Mouse (Mus musculus): ENCODE data around the gene Olfr601.
"Not testable (repeated sequence)": the region's sequence is repeated elsewhere in the genome, so short reads cannot be mapped to it uniquely, and the experiment has no call there.

Olfr601 gene

DNA sequence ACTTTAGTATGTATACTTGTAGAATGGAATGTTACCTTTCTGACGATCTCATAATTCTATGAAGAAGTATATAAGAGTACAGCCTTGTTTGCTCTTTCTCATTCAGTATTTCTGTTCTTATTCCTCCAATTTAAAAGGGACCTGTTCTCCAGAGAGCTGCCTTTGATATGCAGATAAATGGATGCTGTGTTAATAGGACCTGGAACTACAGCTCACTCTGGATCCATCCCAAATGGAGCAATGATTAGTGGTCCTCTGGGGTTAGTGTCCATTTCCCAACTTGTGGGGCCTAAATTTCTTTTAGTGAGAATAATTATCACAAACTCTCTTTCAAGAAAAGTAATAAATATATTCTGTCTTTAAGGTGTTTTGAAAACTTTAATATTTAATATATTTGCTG, at the start of gene Olfr601:
Gene Olfr601 (minus strand): TSS at position 101 of the 400 bp plus-strand sequence.
- no peak for DNase-seq

- not testable (repeated sequence) for DNase-seq
These were observed 44.1 kb upstream of the Olfr601 start for GRCm38 (mm10) chr7:103406521-103407055.

DNA sequence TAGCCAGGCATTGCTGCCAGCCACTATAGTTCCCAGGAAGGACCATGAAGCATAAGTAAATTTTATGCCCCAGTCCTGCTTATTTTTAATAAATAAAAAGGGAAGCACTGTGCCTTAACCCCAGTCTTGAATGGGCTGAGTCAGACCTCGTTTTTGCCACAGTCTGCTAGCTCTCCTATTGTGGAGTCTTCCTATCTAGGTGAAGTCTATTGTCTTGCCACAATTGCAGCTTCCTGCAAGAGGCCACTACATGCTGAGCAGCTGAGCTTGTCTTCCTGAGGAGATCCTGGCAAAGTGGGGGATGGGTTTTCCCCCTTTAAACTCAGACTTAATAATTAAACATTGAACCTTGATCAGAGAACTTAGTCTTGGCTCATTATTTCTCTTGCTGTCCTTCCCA, 36.5 kb upstream of the Olfr601 start:
- DNase-seq, result no peak

- DNase-seq, result no peak
These were observed 35.3 kb upstream of the Olfr601 start for GRCm38 (mm10) chr7:103397758-103398157.

- DNase-seq, result no peak
These were observed 23.6 kb upstream of the Olfr601 start, which contains the start of gene Olfr603 for GRCm38 (mm10) chr7:103386077-103386476. TSS of gene Olfr603 (minus strand) at chr7:103386177.

DNA sequence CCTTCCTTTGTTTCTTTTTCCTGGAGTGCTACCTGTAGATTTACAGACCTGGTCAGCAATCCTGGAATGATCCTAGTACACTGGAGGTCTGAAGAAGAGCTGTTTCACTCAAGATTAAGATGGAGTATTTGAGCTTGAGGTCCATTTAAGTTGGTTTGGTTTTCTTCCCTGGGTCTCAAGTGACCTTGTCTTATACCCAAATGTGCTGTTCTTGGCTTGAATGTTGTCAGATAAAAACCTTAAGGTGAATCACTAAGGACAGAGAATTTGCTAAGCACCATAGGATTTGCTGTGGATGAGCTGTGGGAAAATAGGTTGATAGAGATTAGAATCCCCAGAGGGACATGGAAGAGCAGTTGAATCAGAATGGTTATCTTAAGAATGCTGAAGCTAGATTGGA, 12.9 kb downstream of the Olfr601 start, which contains the start of gene Olfr600:
Gene Olfr600 (minus strand): TSS at position 101 of the 400 bp plus-strand sequence.
- DNase-seq, result no peak

GRCm38 (mm10) chr7:103335617-103336016, 26.8 kb downstream of the Olfr601 start, which contains the start of gene Olfr599:
TSS of gene Olfr599 (plus strand) at chr7:103335917.
- no peak for DNase-seq

DNA sequence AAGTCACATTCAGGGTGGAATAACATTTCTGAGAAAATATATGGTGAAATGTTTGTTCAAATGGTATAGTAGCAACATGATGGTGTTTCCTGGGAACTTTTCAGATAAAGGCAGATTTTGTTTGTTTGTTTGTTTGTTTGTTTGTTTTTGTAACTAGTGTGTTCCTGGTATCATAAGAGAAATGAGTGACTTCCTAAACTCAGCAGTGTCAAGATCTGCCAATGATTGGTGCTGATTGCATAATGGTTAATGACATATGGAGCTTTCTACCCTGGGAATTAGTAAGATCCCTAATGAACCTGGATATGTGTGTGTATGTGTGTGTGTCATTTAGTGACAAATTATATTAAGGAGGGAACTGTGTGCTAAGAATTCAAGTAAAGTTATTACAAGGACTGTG, 39.2 kb downstream of the Olfr601 start, which contains the start of gene Olfr598:
Gene Olfr598 (plus strand): TSS at position 301 of the 400 bp plus-strand sequence.
- DNase-seq, result no peak

DNA sequence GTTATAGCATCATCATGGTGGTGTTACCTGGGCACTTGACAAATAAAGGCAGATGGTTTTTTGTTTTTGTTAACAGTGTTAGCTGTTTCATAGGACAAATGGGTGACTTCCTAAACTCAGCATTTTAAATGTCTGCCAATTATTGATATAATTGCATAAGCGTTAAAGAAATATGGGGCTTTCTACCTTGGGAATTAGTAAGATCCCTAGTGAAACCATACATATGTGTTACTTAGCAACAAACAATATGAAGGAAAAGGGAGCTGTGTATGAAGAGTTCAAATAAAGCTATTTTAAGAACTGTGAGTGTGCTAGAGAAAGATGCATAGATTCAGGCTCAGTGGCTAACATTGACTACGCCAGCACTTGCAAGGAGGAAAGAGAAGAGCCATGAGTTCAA, 46.4 kb downstream of the Olfr601 start, which contains the start of gene Olfr597:
Gene Olfr597 (plus strand): TSS at position 301 of the 400 bp plus-strand sequence.
- not testable (repeated sequence) for DNase-seq

All from right cerebral cortex, postnatal 14 days (tissue).